Mouse (Mus musculus) embryonic fibroblast, embryonic 13.5 days (primary cell): ENCODE results near the gene Vat1l.

Experiments
- CTCF ChIP-seq: IDR thresholded peaks from 2 replicates; pipeline ENCODE4 v1.5.1; 2011; ENCODE audit warnings: mild to moderate bottlenecking, control low read depth, low read length, moderate library complexity, borderline replicate concordance; ENCODE audit not compliant: insufficient read depth
- POLR2A ChIP-seq: IDR thresholded peaks from 2 replicates; pipeline ENCODE4 v1.6.1; 2011; ENCODE audit warnings: low read depth, mild to moderate bottlenecking, control low read depth, low read length, moderate library complexity

DNA sequence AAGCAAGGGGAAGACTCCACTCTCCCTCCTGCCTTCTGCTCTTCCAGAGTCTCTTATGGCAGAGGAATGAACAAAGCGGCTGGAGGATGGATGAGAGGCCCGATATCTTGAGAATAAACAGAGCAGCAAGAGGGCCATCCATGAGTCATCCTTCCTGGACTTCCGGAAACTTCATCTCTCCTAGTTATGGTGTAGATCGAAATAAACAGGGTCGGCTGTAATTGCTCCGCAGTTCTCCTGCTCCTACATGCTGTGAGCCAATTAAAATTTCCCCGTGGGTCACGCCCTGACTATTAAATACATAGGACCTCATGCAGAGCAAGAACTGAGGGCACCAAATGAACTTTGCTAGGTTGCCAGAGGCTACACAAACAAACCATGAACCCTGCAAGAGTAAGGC is 155.1 kb downstream of the Vat1l start:
- TF ChIP-seq CTCF = no peak
- TF ChIP-seq POLR2A = no peak
